Mouse (Mus musculus) embryonic facial prominence, embryonic 14.5 days (tissue): ENCODE measurements at regions not wholly inside any gene's neighbourhood (a gene's known extent, or its start where the extent isn't known, plus 50 kb on each side); places are given as distances from the start of the nearest gene placed in this dataset.

ENCODE experiments used
- ATAC-seq: fragments of 200-750 bp; cut with Nextera tagmentation; 2 replicates; pipeline ENCODE4 v1.8.0; 2017; ENCODE audit warnings: low read depth, moderate number of reproducible peaks, moderate TSS enrichment
- DNase-seq: peaks from one replicate; pipeline ENCODE4 v3.0.0-alpha.2; 2015; ENCODE audit warnings: low spot score
- H3K27ac ChIP-seq: fragments of 300-500 bp; sonication (generic); replicated peaks from 2 replicates; pipeline ENCODE4 v1.5.1; 2014; ENCODE audit warnings: low read depth, mild to moderate bottlenecking, low read length, moderate library complexity
- H3K27me3 ChIP-seq: fragments of 300-500 bp; sonication (generic); replicated peaks from 2 replicates; pipeline ENCODE4 v1.6.1; 2014; ENCODE audit warnings: low read length; ENCODE audit not compliant: control insufficient read depth, insufficient read depth
- H3K36me3 ChIP-seq: fragments of 300-500 bp; sonication (generic); 2 replicates; pipeline ENCODE4 v1.6.1; 2014; ENCODE audit warnings: low read length, mixed read lengths; ENCODE audit not compliant: control insufficient read depth, insufficient read depth
- H3K4me1 ChIP-seq: fragments of 300-500 bp; sonication (generic); 2 replicates; pipeline ENCODE4 v1.6.1; 2014; ENCODE audit warnings: antibody characterized with exemption, low read length; ENCODE audit not compliant: control insufficient read depth, insufficient read depth
- H3K4me2 ChIP-seq: fragments of 300-500 bp; sonication (generic); 2 replicates; pipeline ENCODE4 v1.6.1; 2014; ENCODE audit warnings: low read depth, mild to moderate bottlenecking, low read length, moderate library complexity, mixed read lengths
- H3K4me3 ChIP-seq: fragments of 300-500 bp; sonication (generic); 2 replicates; pipeline ENCODE4 v1.5.1; 2014; ENCODE audit warnings: low read depth, mild to moderate bottlenecking, low read length
- H3K9ac ChIP-seq: fragments of 300-500 bp; sonication (generic); 2 replicates; pipeline ENCODE4 v1.6.1; 2014; ENCODE audit warnings: low read depth, mild to moderate bottlenecking, low read length, moderate library complexity, mixed read lengths
- H3K9me3 ChIP-seq: fragments of 300-500 bp; sonication (generic); 2 replicates; pipeline ENCODE4 v1.6.1; 2016; ENCODE audit warnings: low read length; ENCODE audit not compliant: control insufficient read depth
- WGBS: fragments of 180-500 bp; shearing (Covaris S2); extraction: QIAGEN DNeasy Blood & Tissue Kit; methylation state at CpG from one replicate; pipeline ENCODE4 v1.1.7; 2014; 5-methylcytosine and 5-hydroxymethylcytosine counted together

- DNase-seq (no peak), ATAC-seq (no peak)
- Histone ChIP-seq H3K4me2 (no peak overlapping the region), H3K27ac (no peak overlapping the region; the same call in 1 of the 2 replicates), H3K4me1 (no peaks in the 10 kb centered on the region), H3K36me3 (no peaks in the 10 kb centered on the region), H3K4me3 (no peak overlapping the region), H3K9ac (no peak overlapping the region), H3K27me3 (no peaks in the 10 kb centered on the region), H3K9me3 (no peaks in the 10 kb centered on the region)
- WGBS: 63% methylated on average over 5 of the region's 5 CpGs
Measured at GRCm38 (mm10) chr8:36318884-36319283, 553.3 kb downstream of the Gm19410 start.

- DNase-seq (no peak), ATAC-seq (no peak)
- WGBS: 55% methylated on average over 7 of the region's 7 CpGs
- no peak overlapping the region for H3K9ac ChIP-seq
- H3K27me3 ChIP-seq: no peaks in the 10 kb centered on the region
- H3K27ac ChIP-seq: no peak overlapping the region
- no peak overlapping the region for H3K4me3 ChIP-seq
- no peaks in the 10 kb centered on the region for H3K4me1 ChIP-seq
- no peak overlapping the region for H3K4me2 ChIP-seq
- no peaks in the 10 kb centered on the region for H3K36me3 ChIP-seq
- H3K9me3 ChIP-seq: no peaks in the 10 kb centered on the region
Measured at GRCm38 (mm10) chr8:36319314-36319959, 553.8 kb downstream of the Gm19410 start.

GRCm38 (mm10) chr8:36322125-36322524 is 556.5 kb downstream of the Gm19410 start:
- H3K9me3 ChIP-seq: no peaks in the 10 kb centered on the region
- no peak overlapping the region for H3K27ac ChIP-seq
- H3K9ac ChIP-seq: no peak overlapping the region
- H3K36me3 ChIP-seq: no peaks in the 10 kb centered on the region
- no peak for DNase-seq
- no peaks in the 10 kb centered on the region for H3K4me1 ChIP-seq
- H3K4me3 ChIP-seq: no peak overlapping the region
- H3K4me2 ChIP-seq: no peak overlapping the region
- H3K27me3 ChIP-seq: no peaks in the 10 kb centered on the region
- WGBS: 78% methylated on average over 8 of the region's 8 CpGs
- ATAC-seq: no peak

DNA sequence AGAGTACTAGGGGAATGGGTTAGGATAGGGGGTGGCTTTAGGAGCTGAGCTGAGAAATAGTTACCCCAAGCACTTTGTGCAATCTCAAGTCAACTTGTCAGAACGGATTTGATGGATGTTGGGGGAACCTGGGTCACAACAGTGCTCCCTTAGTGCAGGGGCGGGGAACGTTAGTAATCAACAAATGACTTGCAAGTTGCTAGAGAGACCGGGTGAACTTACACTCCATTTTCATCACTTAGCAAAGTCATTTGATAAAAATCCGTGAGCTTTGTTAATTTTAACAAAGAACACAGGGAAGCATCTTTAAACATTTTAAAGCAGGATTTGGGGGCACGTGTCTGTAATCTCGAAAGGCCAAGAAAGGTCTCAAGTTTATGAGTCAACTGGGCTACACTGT is 557.0 kb downstream of the Gm19410 start:
- no peak for DNase-seq
- H3K4me3 ChIP-seq: no peak overlapping the region

GRCm38 (mm10) chr8:36338628-36339027 is 573.0 kb downstream of the Gm19410 start:
- no peaks in the 10 kb centered on the region for H3K36me3 ChIP-seq
- no peaks in the 10 kb centered on the region for H3K27me3 ChIP-seq
- ATAC-seq (no peak), DNase-seq (no peak)
- no peak overlapping the region for H3K27ac ChIP-seq
- no peaks in the 10 kb centered on the region for H3K9me3 ChIP-seq
- 96% methylated on average over 5 of the region's 5 CpGs for WGBS
- no peak overlapping the region for H3K9ac ChIP-seq
- H3K4me3 ChIP-seq: no peak overlapping the region
- H3K4me2 ChIP-seq: no peak overlapping the region
- peaks cover 6% of the 10 kb centered on the region; the same call in 1 of the 2 replicates for H3K4me1 ChIP-seq

More for the DNA sequence above, 557.0 kb downstream of the Gm19410 start:
- no peak for ATAC-seq
- H3K9ac ChIP-seq: no peak overlapping the region
- H3K4me1 ChIP-seq: no peaks in the 10 kb centered on the region
- H3K9me3 ChIP-seq: no peaks in the 10 kb centered on the region
- no peaks in the 10 kb centered on the region for H3K27me3 ChIP-seq
- H3K27ac ChIP-seq: no peak overlapping the region
- WGBS: 78% methylated on average over 7 of the region's 7 CpGs
- no peaks in the 10 kb centered on the region for H3K36me3 ChIP-seq
- H3K4me2 ChIP-seq: no peak overlapping the region

DNA sequence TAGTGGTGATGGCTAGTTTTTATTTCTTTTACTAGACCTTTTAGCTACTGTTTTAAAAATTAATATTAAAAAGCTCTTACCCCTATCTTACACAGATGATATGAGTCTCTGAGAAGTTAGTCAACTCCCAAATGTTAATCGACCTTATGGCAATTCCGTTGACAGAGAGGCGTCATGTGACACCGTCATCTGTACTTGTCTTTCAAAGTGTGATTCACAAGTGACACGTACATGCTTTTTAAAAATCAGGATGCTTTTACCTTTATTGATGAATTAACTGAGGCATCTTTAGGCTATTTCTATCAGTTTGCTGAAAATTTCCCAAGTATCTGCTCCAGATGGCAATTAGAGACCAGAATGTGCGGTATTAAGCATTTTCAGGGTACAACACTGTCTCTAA is 573.9 kb downstream of the Gm19410 start:
- DNase-seq: no peak
- Histone ChIP-seq H3K4me3 (no peak overlapping the region), H3K36me3 (no peaks in the 10 kb centered on the region), H3K4me1 (peaks cover 6% of the 10 kb centered on the region; the same call in 1 of the 2 replicates), H3K27ac (no peak overlapping the region), H3K9ac (no peak overlapping the region), H3K27me3 (no peaks in the 10 kb centered on the region), H3K4me2 (no peak overlapping the region), H3K9me3 (no peaks in the 10 kb centered on the region)
- no peak for ATAC-seq
- WGBS: 86% methylated on average over 6 of the region's 6 CpGs

GRCm38 (mm10) chr8:36340454-36340853 is 574.9 kb downstream of the Gm19410 start:
- 65% methylated on average over 3 of the region's 3 CpGs for WGBS

GRCm38 (mm10) chr8:36341965-36342364 is 576.4 kb downstream of the Gm19410 start:
- H3K27me3 ChIP-seq: no peaks in the 10 kb centered on the region
- H3K4me1 ChIP-seq: peaks cover 6% of the 10 kb centered on the region; the same call in 1 of the 2 replicates
- H3K36me3 ChIP-seq: no peaks in the 10 kb centered on the region
- ATAC-seq (no peak), DNase-seq (peak; percentile 72)
- no peak overlapping the region for H3K4me2 ChIP-seq
- H3K9ac ChIP-seq: no peak overlapping the region
- no peaks in the 10 kb centered on the region for H3K9me3 ChIP-seq
- WGBS: 51% methylated on average over 4 of the region's 4 CpGs
- no peak overlapping the region for H3K4me3 ChIP-seq
- no peak overlapping the region for H3K27ac ChIP-seq

More at GRCm38 (mm10) chr8:36340454-36340853, 574.9 kb downstream of the Gm19410 start:
- H3K9me3 ChIP-seq: no peaks in the 10 kb centered on the region
- ATAC-seq: no peak
- H3K4me3 ChIP-seq: no peak overlapping the region
- H3K4me2 ChIP-seq: no peak overlapping the region
- H3K4me1 ChIP-seq: peaks cover 6% of the 10 kb centered on the region; the same call in 1 of the 2 replicates
- DNase-seq: no peak
- no peak overlapping the region for H3K9ac ChIP-seq
- H3K27ac ChIP-seq: no peak overlapping the region
- no peaks in the 10 kb centered on the region for H3K27me3 ChIP-seq
- no peaks in the 10 kb centered on the region for H3K36me3 ChIP-seq

DNA sequence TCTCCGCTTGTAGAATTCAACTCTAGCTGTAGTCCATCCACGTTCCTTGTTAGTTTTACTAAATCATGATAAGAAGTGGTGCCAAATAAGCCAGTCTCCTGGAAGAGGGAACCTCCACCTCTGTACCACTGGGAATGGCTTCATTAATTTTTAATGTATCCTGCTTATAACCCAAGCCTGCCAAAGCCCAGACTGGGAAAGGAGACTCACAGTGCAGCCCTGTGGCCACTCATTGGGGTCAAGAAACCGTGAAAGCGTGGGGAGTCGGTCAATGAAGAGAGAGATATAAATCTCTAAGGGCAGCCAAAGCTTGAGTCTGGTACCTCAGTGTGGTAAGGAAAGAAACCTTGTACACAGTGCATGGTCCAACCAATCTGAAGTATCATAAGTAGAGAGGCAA is 577.1 kb downstream of the Gm19410 start:
- no peak overlapping the region for H3K4me2 ChIP-seq
- no peaks in the 10 kb centered on the region for H3K27me3 ChIP-seq
- H3K9ac ChIP-seq: no peak overlapping the region
- 80% methylated on average over 5 of the region's 5 CpGs for WGBS
- no peak overlapping the region for H3K27ac ChIP-seq
- no peak for ATAC-seq
- no peak overlapping the region for H3K4me3 ChIP-seq
- H3K9me3 ChIP-seq: no peaks in the 10 kb centered on the region
- H3K36me3 ChIP-seq: no peaks in the 10 kb centered on the region
- peaks cover 6% of the 10 kb centered on the region; the same call in 1 of the 2 replicates for H3K4me1 ChIP-seq
- DNase-seq: no peak
